Mouse (Mus musculus) neural tube, embryonic 15.5 days (tissue): ENCODE measurements around the gene Vps18. TPM values are rescaled to one million over a fixed set of nuclear protein-coding genes. Genes with fewer than 3 reads are reported as not detected.

ENCODE experiments used
- ATAC-seq: fragments of 200-750 bp; cut with Nextera tagmentation; 2 replicates; pipeline ENCODE4 v1.8.0; 2017; ENCODE audit warnings: mild to moderate bottlenecking, moderate TSS enrichment, moderate library complexity; ENCODE audit not compliant: low FRiP score
- H3K27ac ChIP-seq: fragments of 300-500 bp; sonication (generic); replicated peaks from 2 replicates; pipeline ENCODE4 v1.5.1; 2015; ENCODE audit warnings: mild to moderate bottlenecking, inconsistent platforms
- H3K27me3 ChIP-seq: fragments of 300-500 bp; sonication (generic); replicated peaks from 2 replicates; pipeline ENCODE4 v1.6.1; 2015; ENCODE audit warnings: inconsistent platforms
- H3K36me3 ChIP-seq: fragments of 300-500 bp; sonication (generic); 2 replicates; pipeline ENCODE4 v1.6.1; 2015; ENCODE audit warnings: inconsistent platforms
- H3K4me1 ChIP-seq: fragments of 300-500 bp; sonication (generic); 2 replicates; pipeline ENCODE4 v1.6.1; 2015; ENCODE audit warnings: inconsistent platforms
- H3K4me2 ChIP-seq: fragments of 300-500 bp; sonication (generic); 2 replicates; pipeline ENCODE4 v1.6.1; 2015; ENCODE audit warnings: inconsistent platforms, mild to moderate bottlenecking, moderate library complexity
- H3K4me3 ChIP-seq: fragments of 300-500 bp; sonication (generic); replicated peaks from 2 replicates; pipeline ENCODE4 v1.5.1; 2015; ENCODE audit warnings: mild to moderate bottlenecking, inconsistent platforms
- H3K9ac ChIP-seq: fragments of 300-500 bp; sonication (generic); replicated peaks from 2 replicates; pipeline ENCODE4 v1.6.1; 2015; ENCODE audit warnings: mild to moderate bottlenecking, inconsistent platforms
- H3K9me3 ChIP-seq: fragments of 300-500 bp; sonication (generic); replicated peaks from 2 replicates; pipeline ENCODE4 v1.6.1; 2016; ENCODE audit warnings: inconsistent platforms
- WGBS: fragments of 180-500 bp; shearing (Covaris S2); methylation state at CpG from one replicate; pipeline ENCODE4 v1.1.7; 2015; ENCODE audit warnings: mixed read lengths; 5-methylcytosine and 5-hydroxymethylcytosine counted together
- polyA plus RNA-seq: library from polyadenylated mRNA; unstranded; fragments of >200 nt; fragmentation: Nextera tagmentation; extraction: Ambion mirVana; gene quantifications from 2 replicates; pipeline ENCODE4 v1.2.1, GENCODE M21; 2015

Vps18 gene
- polyA plus RNA-seq, 1 experiment from 2014 or later, result 23.8 TPM

DNA sequence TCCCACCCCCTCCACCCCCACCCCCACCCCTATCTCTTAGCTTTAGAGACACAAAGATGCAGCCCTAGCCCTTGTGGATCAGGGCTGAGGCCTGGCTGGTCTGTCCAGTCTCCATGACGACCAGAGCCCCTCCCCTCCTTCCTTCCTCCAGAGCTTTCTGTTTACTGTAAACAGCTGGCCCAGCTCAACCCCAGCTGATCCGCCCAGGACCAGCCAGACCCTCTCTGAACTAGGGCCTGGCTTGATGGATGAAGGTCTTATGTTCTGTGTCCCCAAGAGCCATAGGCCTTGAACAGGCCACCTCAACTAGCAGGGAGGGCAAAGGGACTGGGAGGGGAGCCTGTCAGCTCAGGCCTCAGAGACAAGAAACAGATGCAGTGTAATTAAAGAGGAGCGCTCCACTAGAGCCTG, 16.3 kb downstream of the Vps18 start:
- WGBS, result 14% methylated on average over 3 of the region's 3 CpGs
- H3K36me3 ChIP-seq, result no peaks in the 10 kb centered on the region
- H3K9ac ChIP-seq, result no peak overlapping the region
- H3K27ac ChIP-seq, result no peak overlapping the region
- no peaks in the 10 kb centered on the region for H3K9me3 ChIP-seq
- ATAC-seq, result no peak
- H3K4me1 ChIP-seq, result peaks cover 14% of the 10 kb centered on the region
- H3K4me2 ChIP-seq, result no peak overlapping the region
- H3K4me3 ChIP-seq, result no peak overlapping the region
- 0 out of 2 replicates have a peak, but pooled peaks cover 4% of the 10 kb centered on the region for H3K27me3 ChIP-seq

- no peak for ATAC-seq
- no peak overlapping the region for H3K27ac ChIP-seq
- no peak overlapping the region for H3K4me3 ChIP-seq
- H3K4me1 ChIP-seq, result peaks cover 6% of the 10 kb centered on the region; the same call in 1 of the 2 replicates
- H3K4me2 ChIP-seq, result no peak overlapping the region
- no peak overlapping the region for H3K9ac ChIP-seq
- peaks cover 27% of the 10 kb centered on the region for H3K27me3 ChIP-seq
- H3K9me3 ChIP-seq, result no peaks in the 10 kb centered on the region
- WGBS, result 48% methylated on average over 12 of the region's 12 CpGs
- no peaks in the 10 kb centered on the region for H3K36me3 ChIP-seq
Observed at GRCm38 (mm10) chr2:119311544-119311943, 23.0 kb downstream of the Vps18 start.

DNA sequence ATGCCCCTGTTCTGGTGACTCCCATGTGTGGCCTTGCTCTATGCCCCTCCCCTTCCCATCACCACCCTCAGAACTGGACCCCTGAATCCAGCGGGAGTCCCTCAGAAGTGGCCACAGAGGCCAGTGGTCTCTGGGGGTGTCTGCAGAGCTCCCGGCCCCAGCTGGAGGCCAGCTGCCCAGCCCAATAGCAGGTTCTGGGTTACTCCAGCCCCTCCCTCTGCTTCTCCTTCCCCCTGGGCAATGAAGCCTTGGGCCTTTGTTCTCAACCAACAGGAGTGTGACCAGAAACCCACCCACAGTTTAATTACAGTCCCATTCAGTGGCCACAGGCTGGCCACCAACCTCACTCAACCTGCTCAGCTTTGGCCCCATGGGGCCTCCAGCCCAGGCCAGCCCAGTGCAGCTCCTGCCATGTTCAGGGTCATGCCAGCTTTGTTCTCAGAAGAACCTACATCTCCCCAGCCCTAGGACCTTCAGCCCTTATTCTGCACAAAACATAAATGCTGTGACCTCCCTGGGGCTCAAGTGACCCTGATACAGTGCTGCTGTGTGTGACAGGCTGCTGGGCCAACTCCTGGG, 23.9 kb downstream of the Vps18 start:
- Histone ChIP-seq H3K9ac (no peak overlapping the region), H3K36me3 (no peaks in the 10 kb centered on the region), H3K4me1 (peaks cover 6% of the 10 kb centered on the region; the same call in 1 of the 2 replicates), H3K4me3 (no peak overlapping the region), H3K27me3 (peaks cover 32% of the 10 kb centered on the region), H3K9me3 (no peaks in the 10 kb centered on the region), H3K27ac (no peak overlapping the region), H3K4me2 (no peak overlapping the region)
- WGBS, result 8% methylated on average over 2 of the region's 2 CpGs
- ATAC-seq, result no peak

GRCm38 (mm10) chr2:119313780-119314479, 25.4 kb downstream of the Vps18 start:
- no peak overlapping the region for H3K4me2 ChIP-seq
- no peak overlapping the region for H3K9ac ChIP-seq
- no peaks in the 10 kb centered on the region for H3K36me3 ChIP-seq
- peaks cover 6% of the 10 kb centered on the region; the same call in 1 of the 2 replicates for H3K4me1 ChIP-seq
- no peak overlapping the region for H3K4me3 ChIP-seq
- peaks cover 46% of the 10 kb centered on the region for H3K27me3 ChIP-seq
- no peaks in the 10 kb centered on the region for H3K9me3 ChIP-seq
- no peak; the same call in 1 of the 2 replicates for ATAC-seq
- H3K27ac ChIP-seq, result no peak overlapping the region
- 27% methylated on average over 10 of the region's 10 CpGs for WGBS

GRCm38 (mm10) chr2:119314742-119315310, 26.3 kb downstream of the Vps18 start:
- no peak for ATAC-seq
- WGBS, result 62% methylated on average over 12 of the region's 12 CpGs

GRCm38 (mm10) chr2:119318043-119318710, 29.6 kb downstream of the Vps18 start:
- WGBS, result 63% methylated on average over 3 of the region's 3 CpGs
- Histone ChIP-seq H3K9me3 (no peaks in the 10 kb centered on the region), H3K27me3 (peaks cover 78% of the 10 kb centered on the region), H3K36me3 (no peaks in the 10 kb centered on the region), H3K9ac (no peak overlapping the region), H3K4me2 (no peak overlapping the region), H3K27ac (no peak overlapping the region), H3K4me1 (peaks cover 27% of the 10 kb centered on the region), H3K4me3 (no peak overlapping the region)
- no peak for ATAC-seq

More at GRCm38 (mm10) chr2:119314742-119315310, 26.3 kb downstream of the Vps18 start:
- Histone ChIP-seq H3K27ac (no peak overlapping the region), H3K27me3 (peaks cover 50% of the 10 kb centered on the region), H3K36me3 (no peaks in the 10 kb centered on the region), H3K4me3 (no peak overlapping the region), H3K9me3 (no peaks in the 10 kb centered on the region), H3K9ac (no peak overlapping the region), H3K4me2 (no peak overlapping the region), H3K4me1 (peaks cover 6% of the 10 kb centered on the region; the same call in 1 of the 2 replicates)

GRCm38 (mm10) chr2:119320571-119320970, 32.0 kb downstream of the Vps18 start:
- ATAC-seq, result no peak
- H3K4me2 ChIP-seq, result no peak overlapping the region
- H3K4me1 ChIP-seq, result peaks cover 40% of the 10 kb centered on the region
- no peaks in the 10 kb centered on the region for H3K9me3 ChIP-seq
- no peak overlapping the region for H3K9ac ChIP-seq
- peaks cover 84% of the 10 kb centered on the region for H3K27me3 ChIP-seq
- 60% methylated on average over 8 of the region's 8 CpGs for WGBS
- H3K4me3 ChIP-seq, result no peak overlapping the region
- no peak overlapping the region for H3K27ac ChIP-seq
- H3K36me3 ChIP-seq, result no peaks in the 10 kb centered on the region

DNA sequence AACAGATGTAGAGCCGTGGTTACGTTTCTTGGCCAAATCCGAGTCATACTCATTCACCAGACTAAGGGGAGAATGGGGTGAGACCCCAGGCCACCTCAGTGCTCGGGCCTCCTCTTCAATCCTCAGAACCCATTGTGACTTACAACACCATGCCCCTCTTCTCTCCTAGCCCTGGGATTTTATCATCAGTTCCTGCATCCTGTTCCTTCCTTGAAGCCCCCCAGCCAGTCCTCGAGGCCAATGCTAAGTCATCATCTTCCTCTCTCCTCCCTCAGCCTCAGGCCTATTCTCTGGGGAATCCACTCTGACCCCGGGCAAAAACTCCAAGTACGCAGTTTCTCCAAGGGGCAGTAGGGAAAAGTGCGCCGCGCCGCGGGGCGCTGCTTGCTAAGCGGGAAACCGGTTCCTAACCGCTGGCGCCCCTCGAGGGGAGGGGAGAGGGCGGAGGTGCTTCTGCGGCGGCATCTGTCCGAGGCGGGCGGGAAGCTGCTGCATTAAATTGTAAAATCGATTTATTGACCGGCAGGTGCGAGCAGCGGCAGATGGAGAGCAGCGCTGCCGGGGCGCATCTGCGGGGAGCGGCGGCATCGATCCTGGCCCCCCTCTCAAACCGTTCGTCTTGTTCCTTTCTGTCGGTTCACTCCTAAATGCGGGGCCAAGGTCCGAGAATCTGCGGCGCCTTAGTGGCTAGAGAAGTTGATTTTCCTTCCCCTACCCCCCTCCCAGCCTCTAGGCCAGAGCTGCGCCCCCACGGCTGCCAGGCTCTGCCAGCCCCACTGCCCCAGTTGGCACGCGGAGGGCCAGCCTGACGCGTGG, 33.4 kb downstream of the Vps18 start:
- Histone ChIP-seq H3K4me1 (peaks cover 55% of the 10 kb centered on the region), H3K27ac (no peak overlapping the region), H3K4me3 (peak overlapping the region; percentile 36), H3K36me3 (no peaks in the 10 kb centered on the region), H3K9ac (0 out of 2 replicates have a peak overlapping the region, but pooled peaks have one; percentile 36), H3K9me3 (no peaks in the 10 kb centered on the region), H3K4me2 (peak overlapping the region; percentile 78), H3K27me3 (peaks cover 90% of the 10 kb centered on the region)
- WGBS, result 3% methylated on average over 48 of the region's 48 CpGs
- ATAC-seq, result peak; percentile 29

GRCm38 (mm10) chr2:119322587-119323300, 34.2 kb downstream of the Vps18 start:
- peaks cover 61% of the 10 kb centered on the region for H3K4me1 ChIP-seq
- peak overlapping the region; percentile 36 for H3K4me3 ChIP-seq
- no peak overlapping the region for H3K27ac ChIP-seq
- H3K36me3 ChIP-seq, result no peaks in the 10 kb centered on the region
- H3K9me3 ChIP-seq, result no peaks in the 10 kb centered on the region
- peaks cover 90% of the 10 kb centered on the region for H3K27me3 ChIP-seq
- 4% methylated on average over 39 of the region's 39 CpGs for WGBS
- H3K9ac ChIP-seq, result 0 out of 2 replicates have a peak overlapping the region, but pooled peaks have one; percentile 36
- peak; percentile 32 for ATAC-seq
- peak overlapping the region; percentile 78 for H3K4me2 ChIP-seq

DNA sequence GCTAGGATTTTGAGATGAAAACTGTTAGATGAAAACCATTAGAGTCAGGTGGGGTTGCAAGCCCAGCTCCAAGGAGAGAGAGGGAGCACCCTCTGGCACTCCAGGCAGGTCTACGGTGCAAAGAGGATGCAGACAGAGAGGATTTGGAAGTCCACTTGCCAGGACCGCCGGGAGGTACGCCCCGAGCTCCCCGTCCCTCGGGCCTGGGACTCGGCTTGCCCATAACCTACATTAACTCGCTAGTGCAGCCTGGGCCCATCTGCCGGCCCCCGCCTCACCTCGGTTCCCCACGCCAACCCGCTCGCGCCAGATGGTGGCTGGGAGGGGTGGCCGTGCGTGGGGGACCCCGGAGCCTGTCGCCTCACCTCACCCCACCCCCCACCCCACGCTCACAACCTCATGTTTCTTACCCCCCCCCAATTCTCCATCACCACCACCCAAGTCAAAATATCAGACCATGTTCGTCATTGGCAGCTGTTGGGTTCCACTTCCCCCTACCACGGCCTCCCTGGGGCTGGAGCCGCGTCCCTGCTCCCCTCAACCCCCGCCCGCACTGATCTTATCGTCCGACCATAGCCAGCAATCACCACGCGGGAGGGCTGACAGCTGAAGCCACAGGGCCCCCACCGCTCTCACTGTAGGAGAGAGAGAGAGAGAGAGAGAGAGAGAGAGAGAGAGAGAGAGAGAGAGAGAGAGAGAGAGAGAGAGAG, 35.5 kb downstream of the Vps18 start:
- peak overlapping the region; percentile 98 for H3K4me2 ChIP-seq
- no peak overlapping the region for H3K27ac ChIP-seq
- H3K36me3 ChIP-seq, result no peaks in the 10 kb centered on the region
- H3K4me1 ChIP-seq, result peaks cover 71% of the 10 kb centered on the region
- no peak overlapping the region for H3K9ac ChIP-seq
- H3K27me3 ChIP-seq, result peaks cover 91% of the 10 kb centered on the region
- peak overlapping the region; percentile 9; the same call in 1 of the 2 replicates for H3K4me3 ChIP-seq
- H3K9me3 ChIP-seq, result no peaks in the 10 kb centered on the region
- no peak for ATAC-seq
- 2% methylated on average over 32 of the region's 32 CpGs for WGBS
